Mouse (Mus musculus) testis, adult 2 months (tissue): ENCODE results near the gene Gpr182. TPM values are rescaled to one million over a fixed set of nuclear protein-coding genes. Genes with fewer than 3 reads are reported as not detected.

Experiments
- H3K27ac ChIP-seq: fragments of 200-500 bp; 2 replicates; pipeline ENCODE4 v1.5.1; 2012; ENCODE audit warnings: low read depth, low read length; ENCODE audit not compliant: control insufficient read depth, insufficient read depth
- H3K27me3 ChIP-seq: fragments of 200-500 bp; 2 replicates; pipeline ENCODE4 v1.6.1; 2012; ENCODE audit warnings: mild to moderate bottlenecking, low read length, moderate library complexity; ENCODE audit not compliant: control insufficient read depth, insufficient read depth
- H3K36me3 ChIP-seq: fragments of 200-500 bp; 2 replicates; pipeline ENCODE4 v1.6.1; 2012; ENCODE audit warnings: mild to moderate bottlenecking, low read length; ENCODE audit not compliant: control insufficient read depth, insufficient read depth
- H3K4me1 ChIP-seq: fragments of 200-500 bp; 2 replicates; pipeline ENCODE4 v1.6.1; 2012; ENCODE audit warnings: low read length; ENCODE audit not compliant: control insufficient read depth, insufficient read depth
- H3K4me3 ChIP-seq: fragments of 200-500 bp; 2 replicates; pipeline ENCODE4 v1.5.1; 2012; ENCODE audit warnings: low read depth, mild to moderate bottlenecking, low read length, moderate library complexity, mixed read lengths; ENCODE audit not compliant: control insufficient read depth
- CTCF ChIP-seq: fragments of 200-500 bp; IDR thresholded peaks from 2 replicates; pipeline ENCODE4 v1.5.1; 2012; ENCODE audit warnings: low read depth, mild to moderate bottlenecking, inconsistent platforms, low read length, moderate library complexity; ENCODE audit not compliant: control insufficient read depth, insufficient read depth, insufficient replicate concordance
- POLR2A ChIP-seq: fragments of 200-500 bp; IDR thresholded peaks from 2 replicates; pipeline ENCODE4 v1.6.1; 2012; ENCODE audit warnings: low read depth, mild to moderate bottlenecking, inconsistent platforms, low read length, moderate library complexity; ENCODE audit not compliant: control insufficient read depth
- polyA plus RNA-seq: library from polyadenylated mRNA; depleted of rRNA; stranded (reverse); fragments of >200 nt; gene quantifications from 2 replicates; pipeline ENCODE4 v1.2.3, GENCODE M21; 2012

Gene Gpr182
- polyA plus RNA-seq, 1 experiment: 0.57 TPM

- Histone ChIP-seq H3K4me1 (no peaks in the 10 kb centered on the region), H3K4me3 (no peak within 1 kb of the TSS), H3K36me3 (no peaks in the 10 kb centered on the region), H3K27me3 (no peaks in the 10 kb centered on the region), H3K27ac (no peak within 1 kb of the TSS)
- TF ChIP-seq POLR2A (no peak), CTCF (no peak)
Measured at GRCm38 (mm10) chr10:127724178-127724577, 27.4 kb downstream of the Gpr182 start, which contains the start of gene Tac2. Gene Tac2, plus strand, starts transcription at chr10:127724478.

GRCm38 (mm10) chr10:127721671-127722418 is 29.7 kb downstream of the Gpr182 start:
- Histone ChIP-seq H3K27me3 (no peaks in the 10 kb centered on the region), H3K36me3 (peaks cover 3% of the 10 kb centered on the region; the same call in 1 of the 2 replicates), H3K4me3 (no peak overlapping the region), H3K4me1 (no peaks in the 10 kb centered on the region), H3K27ac (peak overlapping the region; percentile 63)
- TF ChIP-seq POLR2A (no peak), CTCF (no peak)

GRCm38 (mm10) chr10:127712736-127713135 is 38.8 kb downstream of the Gpr182 start:
- peaks cover 8% of the 10 kb centered on the region for H3K4me1 ChIP-seq
- no peak for TF ChIP-seq CTCF
- no peak for TF ChIP-seq POLR2A
- no peak overlapping the region for H3K27ac ChIP-seq
- H3K4me3 ChIP-seq: no peak overlapping the region
- H3K27me3 ChIP-seq: no peaks in the 10 kb centered on the region
- no peaks in the 10 kb centered on the region; the same call in 1 of the 2 replicates for H3K36me3 ChIP-seq

- TF ChIP-seq CTCF (no peak), POLR2A (no peak)
- Histone ChIP-seq H3K27ac (no peak overlapping the region), H3K27me3 (no peaks in the 10 kb centered on the region), H3K4me3 (no peak overlapping the region), H3K36me3 (no peaks in the 10 kb centered on the region; the same call in 1 of the 2 replicates), H3K4me1 (peaks cover 8% of the 10 kb centered on the region)
Measured at GRCm38 (mm10) chr10:127710331-127710730, 41.2 kb downstream of the Gpr182 start.

GRCm38 (mm10) chr10:127708850-127709370 is 42.6 kb downstream of the Gpr182 start:
- Histone ChIP-seq H3K36me3 (no peaks in the 10 kb centered on the region; the same call in 1 of the 2 replicates), H3K4me3 (no peak overlapping the region), H3K4me1 (peaks cover 2% of the 10 kb centered on the region; the same call in 1 of the 2 replicates), H3K27ac (no peak overlapping the region), H3K27me3 (no peaks in the 10 kb centered on the region)
- no peak for TF ChIP-seq CTCF
- no peak for TF ChIP-seq POLR2A

- no peak overlapping the region for H3K27ac ChIP-seq
- no peaks in the 10 kb centered on the region; the same call in 1 of the 2 replicates for H3K36me3 ChIP-seq
- no peaks in the 10 kb centered on the region for H3K27me3 ChIP-seq
- no peaks in the 10 kb centered on the region; the same call in 1 of the 2 replicates for H3K4me1 ChIP-seq
- no peak overlapping the region for H3K4me3 ChIP-seq
- TF ChIP-seq CTCF (no peak), POLR2A (no peak)
Measured at GRCm38 (mm10) chr10:127707721-127708120, 43.8 kb downstream of the Gpr182 start.

GRCm38 (mm10) chr10:127705783-127706182 is 45.7 kb downstream of the Gpr182 start:
- Histone ChIP-seq H3K4me3 (no peak overlapping the region), H3K36me3 (no peaks in the 10 kb centered on the region; the same call in 1 of the 2 replicates), H3K27ac (no peak overlapping the region), H3K4me1 (no peaks in the 10 kb centered on the region), H3K27me3 (no peaks in the 10 kb centered on the region)
- TF ChIP-seq CTCF (no peak), POLR2A (no peak)

GRCm38 (mm10) chr10:127704766-127705220 is 46.7 kb downstream of the Gpr182 start, which contains the start of gene Myo1a:
Gene Myo1a, plus strand, starts transcription at chr10:127705170.
- Histone ChIP-seq H3K27me3 (no peaks in the 10 kb centered on the region), H3K4me1 (no peaks in the 10 kb centered on the region), H3K36me3 (no peaks in the 10 kb centered on the region), H3K4me3 (no peak within 1 kb of the TSS), H3K27ac (no peak within 1 kb of the TSS)
- TF ChIP-seq POLR2A (no peak), CTCF (peak; percentile 57; the same call in 1 of the 2 replicates)
